Mouse (Mus musculus) midbrain, embryonic 11.5 days (tissue): Measurements from ENCODE around the gene Tk2. TPM values are rescaled to one million over a fixed set of nuclear protein-coding genes. Genes with fewer than 3 reads are reported as not detected.

ENCODE experiments used
- ATAC-seq: fragments of 200-750 bp; cut with Nextera tagmentation; 2 replicates; pipeline ENCODE4 v1.8.0; 2017; ENCODE audit warnings: moderate TSS enrichment, moderate library complexity; ENCODE audit not compliant: low FRiP score
- DNase-seq: peaks from one replicate; pipeline ENCODE4 v3.0.0; 2015; ENCODE audit warnings: low spot score; ENCODE audit errors: missing footprints
- H3K27ac ChIP-seq: fragments of 300-500 bp; sonication (generic); 2 replicates; pipeline ENCODE4 v1.5.1; 2014; ENCODE audit warnings: low read depth, low read length
- H3K27me3 ChIP-seq: fragments of 300-500 bp; sonication (generic); 2 replicates; pipeline ENCODE4 v1.6.1; 2014; ENCODE audit warnings: mild to moderate bottlenecking, low read length, moderate library complexity, mixed read lengths; ENCODE audit not compliant: control insufficient read depth, insufficient read depth
- H3K36me3 ChIP-seq: fragments of 300-500 bp; sonication (generic); 2 replicates; pipeline ENCODE4 v1.6.1; 2014; ENCODE audit warnings: mild to moderate bottlenecking, low read length, moderate library complexity, mixed read lengths; ENCODE audit not compliant: control insufficient read depth, insufficient read depth
- H3K4me1 ChIP-seq: fragments of 300-500 bp; sonication (generic); 2 replicates; pipeline ENCODE4 v1.6.1; 2014; ENCODE audit warnings: low read length; ENCODE audit not compliant: control insufficient read depth, insufficient read depth
- H3K4me2 ChIP-seq: fragments of 300-500 bp; sonication (generic); 2 replicates; pipeline ENCODE4 v1.6.1; 2014; ENCODE audit warnings: mild to moderate bottlenecking, moderate library complexity
- H3K4me3 ChIP-seq: fragments of 300-500 bp; sonication (generic); 2 replicates; pipeline ENCODE4 v1.5.1; 2014; ENCODE audit warnings: low read depth, low read length
- H3K9ac ChIP-seq: fragments of 300-500 bp; sonication (generic); 2 replicates; pipeline ENCODE4 v1.6.1; 2014; ENCODE audit warnings: low read length
- H3K9me3 ChIP-seq: fragments of 300-500 bp; sonication (generic); 2 replicates; pipeline ENCODE4 v1.6.1; 2016; ENCODE audit warnings: low read length; ENCODE audit not compliant: control insufficient read depth
- WGBS: fragments of 180-500 bp; shearing (Covaris S2); extraction: QIAGEN DNeasy Blood & Tissue Kit; methylation state at CpG from one replicate; pipeline ENCODE4 v1.1.7; 2014; 5-methylcytosine and 5-hydroxymethylcytosine counted together
- polyA plus RNA-seq: library from polyadenylated mRNA; unstranded; fragments of >200 nt; fragmentation: Nextera tagmentation; extraction: Ambion mirVana; gene quantifications from 2 replicates; pipeline ENCODE4 v1.2.1, GENCODE M21; 2014

Gene Tk2
- polyA plus RNA-seq, 1 experiment from 2014 or later: 37.0 TPM

GRCm38 (mm10) chr8:104232919-104233318 lies 15.4 kb downstream of the Tk2 start:
- WGBS: 94% methylated on average over 5 of the region's 5 CpGs
- no peak for ATAC-seq
- Histone ChIP-seq H3K4me1 (no peaks in the 10 kb centered on the region), H3K36me3 (peaks cover 5% of the 10 kb centered on the region), H3K9me3 (no peaks in the 10 kb centered on the region), H3K4me2 (no peak overlapping the region), H3K27ac (no peak overlapping the region), H3K4me3 (no peak overlapping the region), H3K27me3 (no peaks in the 10 kb centered on the region), H3K9ac (no peak overlapping the region)
- no peak for DNase-seq

- no peak overlapping the region for H3K27ac ChIP-seq
- peak; percentile 51 for DNase-seq
- peaks cover 5% of the 10 kb centered on the region for H3K36me3 ChIP-seq
- H3K9ac ChIP-seq: no peak overlapping the region
- H3K27me3 ChIP-seq: no peaks in the 10 kb centered on the region
- ATAC-seq: no peak
- H3K4me2 ChIP-seq: no peak overlapping the region
- H3K4me1 ChIP-seq: no peaks in the 10 kb centered on the region
- no peak overlapping the region for H3K4me3 ChIP-seq
- H3K9me3 ChIP-seq: no peaks in the 10 kb centered on the region
- 91% methylated on average over 4 of the region's 4 CpGs for WGBS
Measured at GRCm38 (mm10) chr8:104232039-104232438, 16.3 kb downstream of the Tk2 start.

- Histone ChIP-seq H3K27me3 (no peaks in the 10 kb centered on the region), H3K9me3 (no peaks in the 10 kb centered on the region), H3K36me3 (peaks cover 9% of the 10 kb centered on the region), H3K9ac (no peak overlapping the region), H3K4me1 (no peaks in the 10 kb centered on the region), H3K27ac (no peak overlapping the region), H3K4me3 (no peak overlapping the region), H3K4me2 (no peak overlapping the region)
- ATAC-seq: no peak
- 90% methylated on average over 9 of the region's 9 CpGs for WGBS
- peak; percentile 75 for DNase-seq
Measured at GRCm38 (mm10) chr8:104230377-104230776, 18.0 kb downstream of the Tk2 start.

GRCm38 (mm10) chr8:104227048-104227447 lies 21.3 kb downstream of the Tk2 start:
- 89% methylated on average over 5 of the region's 5 CpGs for WGBS
- no peak for ATAC-seq
- H3K4me2 ChIP-seq: no peak overlapping the region
- H3K4me3 ChIP-seq: no peak overlapping the region
- no peak overlapping the region for H3K9ac ChIP-seq
- no peak for DNase-seq
- H3K4me1 ChIP-seq: peaks cover under 1% of the 10 kb centered on the region; the same call in 1 of the 2 replicates
- no peak overlapping the region for H3K27ac ChIP-seq
- H3K36me3 ChIP-seq: peaks cover 9% of the 10 kb centered on the region
- H3K9me3 ChIP-seq: no peaks in the 10 kb centered on the region; the same call in 1 of the 2 replicates
- no peaks in the 10 kb centered on the region for H3K27me3 ChIP-seq

GRCm38 (mm10) chr8:104219806-104220205 lies 28.6 kb downstream of the Tk2 start:
- Histone ChIP-seq H3K4me1 (peaks cover 2% of the 10 kb centered on the region; the same call in 1 of the 2 replicates), H3K4me3 (no peak overlapping the region), H3K27ac (no peak overlapping the region), H3K9ac (no peak overlapping the region), H3K36me3 (no peaks in the 10 kb centered on the region), H3K4me2 (no peak overlapping the region), H3K9me3 (no peaks in the 10 kb centered on the region; the same call in 1 of the 2 replicates), H3K27me3 (no peaks in the 10 kb centered on the region)
- peak; percentile 57; the same call in 1 of the 2 replicates for ATAC-seq
- 43% methylated on average over 5 of the region's 5 CpGs for whole genome bisulfite sequencing
- peak; percentile 95 for DNase-seq

- H3K4me1 ChIP-seq: peaks cover 2% of the 10 kb centered on the region; the same call in 1 of the 2 replicates
- no peaks in the 10 kb centered on the region for H3K27me3 ChIP-seq
- H3K27ac ChIP-seq: no peak overlapping the region
- DNase-seq (peak; percentile 89), ATAC-seq (peak; percentile 36; the same call in 1 of the 2 replicates)
- H3K9me3 ChIP-seq: no peaks in the 10 kb centered on the region
- no peak overlapping the region for H3K4me3 ChIP-seq
- WGBS: 31% methylated on average over 11 of the region's 11 CpGs
- no peak overlapping the region for H3K9ac ChIP-seq
- no peak overlapping the region for H3K4me2 ChIP-seq
- no peaks in the 10 kb centered on the region for H3K36me3 ChIP-seq
Measured at GRCm38 (mm10) chr8:104219079-104219478, 29.3 kb downstream of the Tk2 start.

GRCm38 (mm10) chr8:104217601-104218000 lies 30.8 kb downstream of the Tk2 start:
- Histone ChIP-seq H3K9ac (no peak overlapping the region), H3K4me2 (no peak overlapping the region), H3K9me3 (no peaks in the 10 kb centered on the region), H3K4me3 (no peak overlapping the region), H3K4me1 (peaks cover 6% of the 10 kb centered on the region; the same call in 1 of the 2 replicates), H3K27me3 (no peaks in the 10 kb centered on the region), H3K36me3 (no peaks in the 10 kb centered on the region), H3K27ac (no peak overlapping the region)
- ATAC-seq (no peak), DNase-seq (no peak)
- WGBS: 89% methylated on average over 5 of the region's 5 CpGs

GRCm38 (mm10) chr8:104205292-104205691 lies 43.1 kb downstream of the Tk2 start:
- no peaks in the 10 kb centered on the region for H3K9me3 ChIP-seq
- 62% methylated on average over 3 of the region's 3 CpGs for WGBS
- ATAC-seq (0 out of 2 replicates have a peak, but pooled peaks have one; percentile 27), DNase-seq (no peak)
- no peaks in the 10 kb centered on the region for H3K36me3 ChIP-seq
- H3K9ac ChIP-seq: no peak overlapping the region
- no peak overlapping the region for H3K4me3 ChIP-seq
- no peak overlapping the region for H3K27ac ChIP-seq
- no peak overlapping the region for H3K4me2 ChIP-seq
- no peaks in the 10 kb centered on the region for H3K4me1 ChIP-seq
- no peaks in the 10 kb centered on the region for H3K27me3 ChIP-seq

- no peak overlapping the region for H3K9ac ChIP-seq
- no peaks in the 10 kb centered on the region for H3K36me3 ChIP-seq
- H3K9me3 ChIP-seq: no peaks in the 10 kb centered on the region
- 89% methylated on average over 4 of the region's 4 CpGs for WGBS
- no peaks in the 10 kb centered on the region for H3K27me3 ChIP-seq
- H3K27ac ChIP-seq: no peak overlapping the region
- ATAC-seq (no peak), DNase-seq (no peak)
- H3K4me1 ChIP-seq: no peaks in the 10 kb centered on the region
- no peak overlapping the region for H3K4me3 ChIP-seq
- no peak overlapping the region for H3K4me2 ChIP-seq
Measured at GRCm38 (mm10) chr8:104202320-104202719, 46.0 kb downstream of the Tk2 start.
